Mouse (Mus musculus): ENCODE results near the gene Bcar3.

Bcar3 gene

GRCm38 (mm10) chr3:122480986-122481385, 187.1 kb downstream of the Bcar3 start:
- DNase-seq (ENCODE audit: low spot score in 2 of 2) = no peak

GRCm38 (mm10) chr3:122481891-122482739, 188.2 kb downstream of the Bcar3 start:
- no peak for DNase-seq (ENCODE audit: low spot score in 2 of 2)

- DNase-seq (ENCODE audit: low spot score in 2 of 2) = no peak
Measured at GRCm38 (mm10) chr3:122483066-122483782, 189.3 kb downstream of the Bcar3 start.

GRCm38 (mm10) chr3:122483783-122484130, 189.8 kb downstream of the Bcar3 start:
- no peak for DNase-seq (ENCODE audit: low spot score in 2 of 2)

- no peak for DNase-seq (ENCODE audit: low spot score in 2 of 2)
Measured at GRCm38 (mm10) chr3:122484301-122484700, 190.4 kb downstream of the Bcar3 start.

- no peak for DNase-seq (ENCODE audit: low spot score in 2 of 2)
Measured at GRCm38 (mm10) chr3:122485699-122486098, 191.8 kb downstream of the Bcar3 start.

GRCm38 (mm10) chr3:122486193-122486592, 192.3 kb downstream of the Bcar3 start:
- DNase-seq (ENCODE audit: low spot score in 2 of 2) = no peak

- DNase-seq (ENCODE audit: low spot score in 2 of 2) = no peak
Measured at GRCm38 (mm10) chr3:122488051-122488754, 194.3 kb downstream of the Bcar3 start.

GRCm38 (mm10) chr3:122490574-122490973, 196.6 kb downstream of the Bcar3 start:
- DNase-seq (ENCODE audit: low spot score in 2 of 2) = no peak

GRCm38 (mm10) chr3:122492006-122492405, 198.1 kb downstream of the Bcar3 start:
- no peak for DNase-seq (ENCODE audit: low spot score in 2 of 2)

- DNase-seq (ENCODE audit: low spot score in 2 of 2) = no peak
Measured at GRCm38 (mm10) chr3:122492872-122493615, 199.1 kb downstream of the Bcar3 start.

- no peak for DNase-seq (ENCODE audit: low spot score in 2 of 2)
Measured at GRCm38 (mm10) chr3:122494764-122495163, 200.8 kb downstream of the Bcar3 start.

GRCm38 (mm10) chr3:122497871-122498270, 203.9 kb downstream of the Bcar3 start:
- no peak for DNase-seq (ENCODE audit: low spot score in 2 of 2)

GRCm38 (mm10) chr3:122498528-122498927, 204.6 kb downstream of the Bcar3 start:
- no peak for DNase-seq (ENCODE audit: low spot score in 2 of 2)

- no peak for DNase-seq (ENCODE audit: low spot score in 2 of 2)
Measured at GRCm38 (mm10) chr3:122499647-122500046, 205.7 kb downstream of the Bcar3 start.

- DNase-seq (ENCODE audit: low spot score in 2 of 2) = no peak
Measured at GRCm38 (mm10) chr3:122500929-122501328, 207.0 kb downstream of the Bcar3 start.

- DNase-seq (ENCODE audit: low spot score in 2 of 2) = no peak
Measured at GRCm38 (mm10) chr3:122506343-122506916, 212.5 kb downstream of the Bcar3 start.

- DNase-seq (ENCODE audit: low spot score in 2 of 2) = no peak
Measured at GRCm38 (mm10) chr3:122507826-122508225, 213.9 kb downstream of the Bcar3 start.

GRCm38 (mm10) chr3:122509084-122509483, 215.1 kb downstream of the Bcar3 start:
- no peak for DNase-seq (ENCODE audit: low spot score in 2 of 2)

GRCm38 (mm10) chr3:122509534-122510239, 215.8 kb downstream of the Bcar3 start:
- peak; percentile 29 to 50 for DNase-seq (ENCODE audit: low spot score in 2 of 2)

Measured in urinary bladder, adult 18-20 months (tissue).